Mouse (Mus musculus): Measurements from ENCODE around the gene Mtss1l. TPM values are rescaled to one million over a fixed set of nuclear protein-coding genes. Genes with fewer than 3 reads are reported as not detected.

Mtss1l gene
- polyA plus RNA-seq (2012; fragmentation: generic; extraction: Trizol): 10 to 100 TPM in 1 of 2 experiments, 1 to 10 TPM in 1; 5.0 to 32.2 TPM

DNA sequence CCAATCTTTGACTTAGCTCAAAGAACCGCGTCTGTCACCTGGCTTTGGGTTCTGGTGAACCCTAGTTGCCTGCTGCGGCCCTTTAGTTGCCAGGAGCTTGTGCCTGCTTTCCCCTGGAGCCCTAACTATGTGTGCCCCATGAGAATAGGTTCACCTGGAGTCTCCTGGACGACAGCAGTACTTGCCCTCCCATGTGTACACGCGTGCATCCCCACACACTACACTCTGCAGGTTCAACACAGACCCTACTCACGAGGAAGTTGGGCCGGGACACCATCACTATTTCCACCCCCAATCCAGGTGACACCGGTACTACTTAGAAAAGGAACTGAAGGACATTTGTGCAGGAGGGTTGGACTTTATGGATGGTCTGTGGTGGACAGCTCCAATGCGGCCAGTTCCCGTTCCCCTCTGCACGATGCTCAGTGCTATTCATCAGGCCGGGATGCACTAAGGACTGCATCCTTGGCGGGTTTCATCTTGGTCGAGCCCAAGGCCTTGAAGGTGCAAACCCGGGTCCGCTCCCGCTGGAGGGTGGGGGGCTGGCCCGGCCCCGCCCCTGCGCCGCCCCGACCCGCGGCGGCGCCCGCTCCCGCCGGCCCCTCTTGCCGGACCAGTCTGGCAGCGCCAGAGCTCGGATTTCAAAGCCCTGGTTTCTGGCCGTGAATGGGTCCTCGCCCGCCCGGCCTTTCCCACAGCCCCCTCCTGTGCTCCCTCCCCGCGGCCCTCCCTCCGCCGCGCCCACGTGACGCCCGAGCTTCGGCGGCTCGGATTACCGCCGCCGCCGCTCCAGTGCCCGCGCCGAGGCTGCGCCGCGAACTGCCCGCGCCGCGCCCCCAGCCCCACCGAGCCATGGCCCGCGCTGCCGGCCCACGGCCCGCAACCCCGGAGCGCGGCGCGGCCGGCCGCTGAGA is at the start of gene Mtss1l:
TSS of gene Mtss1l (plus strand) at position 792 of the 914 bp plus-strand sequence.

Other genes with a start within 250 kb of the Mtss1l start
- gene Vac14, start 102.9 kb upstream of the Mtss1l start, polyA plus RNA-seq (2012; fragmentation: generic; extraction: Trizol): 10 to 100 TPM; 14.2 to 20.5 TPM
- gene Il34, start 84.4 kb downstream of the Mtss1l start, polyA plus RNA-seq (2012; fragmentation: generic; extraction: Trizol): 10 to 100 TPM; 11.1 to 18.7 TPM
- 10 to 100 TPM; 18.5 to 60.2 TPM for gene Cog4, start 125.1 kb downstream of the Mtss1l start, polyA plus RNA-seq (2012; fragmentation: generic; extraction: Trizol)
- 10 to 100 TPM; 32.7 to 63.3 TPM for gene Sf3b3, start 125.3 kb downstream of the Mtss1l start, polyA plus RNA-seq (2012; fragmentation: generic; extraction: Trizol)
- gene Fuk, start 181.0 kb downstream of the Mtss1l start, polyA plus RNA-seq (2012; fragmentation: generic; extraction: Trizol): 1 to 10 TPM; 2.7 to 7.0 TPM
- 10 to 100 TPM; 12.0 to 53.1 TPM for gene St3gal2, start 198.4 kb downstream of the Mtss1l start, polyA plus RNA-seq (2012; fragmentation: generic; extraction: Trizol)